Mouse (Mus musculus): ENCODE measurements around the gene Hoxd13.

DNA sequence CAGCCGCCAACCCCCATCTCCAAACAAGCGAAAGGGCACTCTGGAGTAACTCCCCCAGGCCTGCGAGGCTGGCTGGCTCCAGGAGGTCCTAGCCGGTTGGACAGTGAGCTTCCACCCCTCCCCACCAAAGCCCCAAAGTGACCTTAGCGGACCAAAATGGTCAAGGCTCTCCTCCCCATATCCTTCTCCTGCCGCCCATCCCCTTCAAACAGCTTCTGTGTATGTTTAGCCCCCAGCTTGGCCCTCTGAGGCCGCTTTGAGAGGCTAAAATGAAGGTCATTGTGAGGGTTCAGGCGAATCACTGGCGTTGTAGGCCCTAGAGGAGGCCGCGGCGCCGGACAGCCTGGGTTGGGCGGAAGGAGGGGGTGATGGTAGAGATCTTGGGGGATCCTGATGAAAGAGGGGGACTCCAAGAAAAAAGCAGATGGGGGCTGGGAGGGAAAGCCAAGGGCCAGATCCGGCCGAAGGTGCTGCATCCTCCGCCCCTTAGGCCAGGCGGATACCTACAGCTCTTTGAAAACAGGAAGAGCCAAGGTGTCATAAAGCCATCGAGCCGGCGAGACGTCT, 32.5 kb downstream of the Hoxd13 start:
- TF ChIP-seq CTCF (IDR thresholded peaks at IDR 0.05; ENCODE audit: insufficient read depth, low read depth, low read length) = no peak
- TF ChIP-seq POLR2A (IDR thresholded peaks at IDR 0.05; ENCODE audit: insufficient read depth, low read depth, low read length) = no peak

Data from olfactory bulb, adult 2 months (tissue).